Mouse (Mus musculus): ENCODE data around the gene Dab2ip.

Dab2ip gene

GRCm38 (mm10) chr2:35593889-35594288 is 35.8 kb downstream of the Dab2ip start:
- in situ Hi-C loops (cut with MboI, MseI) = no loop called here

GRCm38 (mm10) chr2:35595102-35595501 is 37.0 kb downstream of the Dab2ip start:
- in situ Hi-C loops (cut with MboI, MseI) = no loop called here

GRCm38 (mm10) chr2:35595718-35596117 is 37.7 kb downstream of the Dab2ip start:
- in situ Hi-C loops (cut with MboI, MseI) = no loop called here

- in situ Hi-C loops (cut with MboI, MseI) = no loop called here
These were observed 38.7 kb downstream of the Dab2ip start for GRCm38 (mm10) chr2:35596796-35597195.

DNA sequence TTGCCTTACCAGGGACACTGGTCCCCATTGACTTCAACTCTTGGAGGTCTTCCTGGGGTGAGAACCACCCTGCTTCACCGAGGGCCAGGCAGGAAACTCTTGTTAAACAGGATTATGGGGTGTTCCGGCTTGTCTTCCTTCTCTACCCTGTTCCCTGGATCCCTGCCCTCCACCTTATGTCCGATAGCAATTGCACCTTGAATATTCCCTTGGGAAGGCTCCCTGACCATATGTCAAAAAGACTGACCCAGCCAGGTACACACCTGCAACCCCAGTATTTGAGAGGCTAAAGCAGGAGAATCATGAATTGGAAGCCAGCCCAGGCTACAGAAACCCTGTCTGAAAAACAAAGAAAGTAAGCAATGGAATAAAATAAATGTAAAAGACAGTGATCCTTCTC is 40.8 kb downstream of the Dab2ip start:
- in situ Hi-C loops (cut with MboI, MseI) = no loop called here

DNA sequence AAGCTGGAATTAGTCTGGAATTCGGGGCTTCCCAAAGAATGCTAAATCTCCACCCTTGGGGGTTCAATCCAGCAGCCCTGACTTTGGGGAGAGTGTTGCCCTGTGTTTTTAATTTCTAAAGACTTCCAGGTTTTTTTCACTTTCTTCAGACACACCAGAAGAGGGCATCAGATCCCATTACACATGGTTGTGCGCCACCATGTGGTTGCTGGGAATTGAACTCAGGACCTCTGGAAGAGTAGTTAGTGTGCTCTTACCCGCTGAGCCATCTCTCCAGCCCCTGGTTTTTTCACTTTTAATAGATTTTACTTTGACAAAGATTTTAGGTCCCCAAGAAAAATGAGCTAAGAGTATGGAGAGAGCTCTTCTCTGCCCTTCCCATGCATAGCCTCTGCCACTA is 43.6 kb downstream of the Dab2ip start:
- in situ Hi-C loops (cut with MboI, MseI) = no loop called here

DNA sequence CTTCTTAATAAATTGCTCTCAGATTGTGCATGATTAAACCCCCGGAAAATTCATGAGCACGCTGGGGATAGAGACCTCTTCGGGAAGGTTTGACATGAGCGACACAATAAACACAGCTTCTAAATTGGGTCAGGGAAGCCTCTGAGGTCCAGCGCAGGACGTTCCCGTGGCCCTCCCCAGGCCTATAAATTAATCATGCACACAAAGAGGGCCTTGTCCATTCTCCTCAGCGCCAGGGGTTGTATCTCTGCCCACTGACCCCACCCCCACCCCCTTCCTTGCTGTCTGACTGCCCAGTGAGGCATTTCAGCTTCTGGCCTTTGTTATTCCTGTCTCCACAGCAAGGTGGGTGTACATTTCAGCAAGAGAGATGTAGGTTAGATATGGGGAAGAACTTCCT is 49.4 kb downstream of the Dab2ip start:
- in situ Hi-C loops (cut with MboI, MseI) = no loop called here

DNA sequence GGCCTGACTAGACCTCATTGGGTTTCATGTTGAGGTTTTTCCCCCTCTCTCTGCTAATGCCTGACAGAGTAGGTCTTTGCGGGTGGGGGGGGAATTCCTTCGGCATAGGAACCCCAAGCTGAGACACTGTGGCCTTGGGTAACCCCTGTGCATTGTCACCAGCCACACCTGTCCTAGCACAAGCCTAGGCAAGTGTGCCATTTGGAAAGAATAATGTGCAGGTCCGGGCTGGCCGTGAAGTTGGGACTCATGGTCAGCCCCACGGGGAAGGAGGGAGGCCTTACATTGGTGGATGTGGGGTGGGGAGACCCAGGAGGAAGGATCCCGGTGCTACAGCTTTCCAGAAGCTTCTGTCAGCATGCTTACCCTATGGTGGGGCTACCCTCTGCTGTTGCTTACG is 50.8 kb downstream of the Dab2ip start:
- in situ Hi-C loops (cut with MboI, MseI) = no loop called here

- in situ Hi-C loops (cut with MboI, MseI) = no loop called here
These were observed 51.3 kb downstream of the Dab2ip start for GRCm38 (mm10) chr2:35609317-35609716.

GRCm38 (mm10) chr2:35610168-35610951 is 52.3 kb downstream of the Dab2ip start:
- in situ Hi-C loops (cut with MboI, MseI) = no loop called here

DNA sequence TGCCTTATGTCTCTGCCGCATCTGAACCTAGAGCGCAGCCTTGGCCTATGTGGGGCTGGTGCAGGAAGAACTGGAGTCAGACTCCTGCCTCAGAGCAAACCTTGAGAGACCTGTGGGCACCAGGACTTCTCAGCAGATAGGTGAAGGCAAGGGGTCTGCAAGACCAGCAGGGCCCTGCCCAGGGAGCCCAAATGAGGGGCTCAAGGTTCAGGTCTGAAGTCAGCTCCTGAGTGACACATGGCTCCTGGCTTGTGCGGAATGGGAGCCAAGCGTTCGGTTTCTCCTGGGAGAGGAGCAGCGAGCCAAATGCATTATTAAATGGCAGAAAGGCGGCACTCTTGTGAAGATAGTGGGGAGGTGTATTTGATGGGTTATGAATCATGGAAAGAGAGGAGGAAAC is 52.9 kb downstream of the Dab2ip start:
- in situ Hi-C loops (cut with MboI, MseI) = no loop called here

GRCm38 (mm10) chr2:35611645-35612044 is 53.6 kb downstream of the Dab2ip start:
- in situ Hi-C loops (cut with MboI, MseI) = no loop called here

DNA sequence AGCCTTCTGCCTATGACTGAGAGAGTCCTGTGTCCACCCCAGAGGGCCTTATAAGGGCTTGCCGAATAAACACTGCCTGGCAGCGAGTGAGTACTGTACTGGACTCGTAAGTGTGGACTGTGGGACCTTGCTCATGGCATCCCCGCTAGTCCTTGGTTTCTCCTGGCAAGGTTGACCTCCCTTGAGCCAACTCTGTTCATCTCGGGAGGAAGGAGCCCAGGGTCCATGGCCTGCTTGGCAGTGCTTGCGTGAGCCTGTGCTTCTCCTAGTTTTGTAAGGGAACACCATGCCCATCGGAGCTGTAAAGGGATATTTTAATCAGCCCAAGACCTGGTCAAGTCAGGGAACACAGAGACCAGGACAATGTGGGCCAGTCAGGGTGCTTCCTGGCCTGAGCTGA is 54.2 kb downstream of the Dab2ip start:
- in situ Hi-C loops (cut with MboI, MseI) = no loop called here

DNA sequence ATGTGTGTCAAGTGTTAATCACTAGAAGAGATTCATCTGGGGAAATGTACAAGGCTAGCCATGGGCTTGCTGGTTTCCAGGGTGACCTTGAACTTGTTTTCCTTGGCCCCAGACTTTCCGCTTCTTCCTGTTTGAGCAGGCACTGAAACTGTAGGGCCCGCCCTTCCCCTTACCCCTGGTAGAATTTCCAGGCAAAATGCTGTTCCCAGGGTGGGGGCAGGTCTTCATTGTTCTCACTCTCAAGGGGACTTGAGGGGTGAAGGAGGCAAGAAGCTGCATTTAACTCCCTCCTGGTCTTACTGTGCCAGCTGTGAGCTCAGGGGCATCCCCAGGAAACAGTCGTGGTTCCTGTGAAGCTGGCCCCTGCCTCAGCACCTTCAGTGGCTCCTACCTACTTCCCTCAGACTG is 55.9 kb downstream of the Dab2ip start:
- in situ Hi-C loops (cut with MboI, MseI) = no loop called here

GRCm38 (mm10) chr2:35614411-35614810 is 56.3 kb downstream of the Dab2ip start:
- in situ Hi-C loops (cut with MboI, MseI) = no loop called here

- in situ Hi-C loops (cut with MboI, MseI) = no loop called here
These were observed 57.3 kb downstream of the Dab2ip start for GRCm38 (mm10) chr2:35615366-35615765.

DNA sequence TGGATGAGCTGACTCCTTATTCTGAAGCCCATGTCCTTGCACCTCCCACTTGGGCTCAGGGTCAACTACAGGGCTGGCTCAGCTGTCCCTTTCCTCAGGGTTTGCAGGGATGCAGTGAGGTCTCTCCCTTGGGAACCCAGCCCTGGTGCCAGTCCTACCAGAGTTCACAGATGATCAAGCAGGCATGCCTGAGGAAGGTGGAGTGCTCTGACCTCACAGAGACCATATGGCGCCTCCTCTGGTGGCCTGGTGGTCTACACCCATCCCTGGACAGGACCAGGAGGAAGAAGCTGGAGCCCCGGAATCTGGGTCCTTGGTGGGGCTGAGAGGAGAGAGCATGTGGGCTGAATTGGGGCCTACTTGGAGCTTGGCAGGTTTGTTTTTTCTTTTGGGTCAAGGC is 57.9 kb downstream of the Dab2ip start:
- in situ Hi-C loops (cut with MboI, MseI) = no loop called here

- in situ Hi-C loops (cut with MboI, MseI) = no loop called here
These were observed 59.0 kb downstream of the Dab2ip start for GRCm38 (mm10) chr2:35616891-35617658.

GRCm38 (mm10) chr2:35618981-35619380 is 60.9 kb downstream of the Dab2ip start:
- in situ Hi-C loops (cut with MboI, MseI) = no loop called here

GRCm38 (mm10) chr2:35619532-35619931 is 61.5 kb downstream of the Dab2ip start:
- in situ Hi-C loops (cut with MboI, MseI) = no loop called here

- in situ Hi-C loops (cut with MboI, MseI) = no loop called here
These were observed 62.5 kb downstream of the Dab2ip start for GRCm38 (mm10) chr2:35620364-35621224.

DNA sequence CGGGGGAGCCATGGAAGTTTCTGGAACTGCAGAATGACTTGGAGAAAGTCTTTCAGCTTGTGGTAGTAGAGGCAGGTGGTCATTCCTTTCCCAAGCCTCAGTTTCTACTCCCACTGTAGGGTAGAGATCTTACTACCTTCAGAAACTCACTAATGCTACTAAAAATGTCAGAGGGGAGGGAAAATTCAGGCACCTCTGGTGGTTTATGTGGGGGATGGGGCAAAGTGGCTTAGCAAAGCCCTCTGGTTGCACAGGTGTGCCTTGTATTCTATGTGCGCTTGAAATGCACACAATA is 63.1 kb downstream of the Dab2ip start:
- in situ Hi-C loops (cut with MboI, MseI) = no loop called here

Data from T-helper 2 cell (primary cell).